Mouse (Mus musculus): ENCODE results near the gene Zfp775.

Zfp775 gene

DNA sequence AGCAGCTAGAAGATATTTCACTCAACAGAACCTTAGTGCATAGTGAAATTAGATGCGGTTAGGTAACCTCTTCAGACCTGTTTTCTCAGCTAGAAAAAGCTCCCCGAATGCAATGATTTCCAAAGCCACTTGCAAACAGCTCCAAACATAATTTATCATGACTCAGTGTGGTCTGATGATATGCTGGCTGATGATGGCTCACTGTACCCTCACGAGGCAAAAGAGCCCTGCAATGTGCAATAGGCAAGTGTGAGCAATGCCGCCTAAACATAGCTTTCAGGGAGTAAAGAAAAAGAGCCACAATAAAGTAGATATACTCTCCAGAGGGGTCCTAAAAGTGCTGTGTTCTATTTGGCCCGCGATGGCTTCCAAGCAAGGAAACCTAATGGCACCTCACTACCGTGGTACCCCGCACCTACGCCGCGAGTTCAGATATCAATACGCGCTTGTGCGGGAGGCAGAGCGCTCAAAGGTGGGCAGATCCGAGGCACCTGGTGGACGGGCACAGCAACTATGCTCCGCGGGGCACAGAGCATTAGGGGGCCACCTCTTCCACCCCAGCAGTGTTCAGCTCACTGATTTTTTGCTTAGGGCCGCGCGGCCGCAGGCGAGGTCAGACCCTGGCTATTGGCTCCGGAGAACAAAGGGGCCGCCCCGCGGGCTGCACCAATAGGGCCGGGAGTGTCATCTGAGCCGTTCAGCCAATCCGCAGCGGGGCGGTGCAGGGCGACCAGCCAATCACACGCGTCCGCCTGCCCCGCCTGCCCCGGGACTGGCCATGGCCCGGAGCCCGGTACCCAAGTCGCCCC, at the start of gene Zfp775:
Gene Zfp775, plus strand, starts transcription at position 793 of the 809 bp plus-strand sequence.
- DNase-seq (ENCODE audit: inconsistent age in 2 of 2, low spot score in 1 of 2) = peak; percentile 98 to 99

DNA sequence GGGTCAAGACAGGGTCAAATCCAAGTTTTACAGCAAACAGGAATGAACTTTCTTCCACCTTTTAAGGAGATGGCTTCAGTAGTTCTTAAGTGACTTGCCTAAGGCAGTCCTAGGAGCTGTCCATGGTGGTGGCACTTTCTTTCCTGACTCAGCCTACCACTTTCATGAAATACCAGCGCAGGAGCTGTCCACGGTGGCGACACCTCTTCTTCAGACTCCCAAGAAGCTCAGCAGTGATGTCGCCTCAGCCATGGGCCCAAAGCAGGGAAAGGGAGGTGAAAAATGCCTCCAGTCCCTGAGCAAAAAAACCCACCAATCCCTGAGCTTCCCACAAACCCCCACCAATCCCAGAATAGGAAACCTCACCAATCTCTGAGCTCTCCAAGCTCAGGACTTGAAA, 48.9 kb upstream of the Zfp775 start:
- DNase-seq (ENCODE audit: inconsistent age in 2 of 2, low spot score in 1 of 2) = peak; percentile 30 to 70

DNA sequence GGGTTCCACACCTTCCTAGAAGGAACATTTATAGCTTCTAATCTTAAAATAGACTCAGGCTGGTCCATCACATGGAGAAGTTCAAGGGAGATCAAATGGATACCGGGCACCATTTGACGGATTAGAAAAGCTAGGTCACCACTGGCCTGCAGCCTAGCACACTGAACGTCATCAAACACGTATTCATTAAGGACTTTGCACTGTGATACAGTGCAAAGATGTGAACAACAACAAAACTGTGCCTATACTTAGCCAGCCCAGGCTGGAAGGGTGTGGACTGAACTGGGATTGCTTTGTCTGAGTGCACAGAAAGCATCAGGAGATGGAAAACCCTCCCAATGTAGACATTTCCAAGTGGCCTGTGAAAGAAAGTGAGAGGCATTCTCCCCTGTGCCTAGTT, 48.0 kb upstream of the Zfp775 start:
- DNase-seq (ENCODE audit: inconsistent age in 2 of 2, low spot score in 1 of 2) = peak in 1 of 2 experiments; percentile 34

DNA sequence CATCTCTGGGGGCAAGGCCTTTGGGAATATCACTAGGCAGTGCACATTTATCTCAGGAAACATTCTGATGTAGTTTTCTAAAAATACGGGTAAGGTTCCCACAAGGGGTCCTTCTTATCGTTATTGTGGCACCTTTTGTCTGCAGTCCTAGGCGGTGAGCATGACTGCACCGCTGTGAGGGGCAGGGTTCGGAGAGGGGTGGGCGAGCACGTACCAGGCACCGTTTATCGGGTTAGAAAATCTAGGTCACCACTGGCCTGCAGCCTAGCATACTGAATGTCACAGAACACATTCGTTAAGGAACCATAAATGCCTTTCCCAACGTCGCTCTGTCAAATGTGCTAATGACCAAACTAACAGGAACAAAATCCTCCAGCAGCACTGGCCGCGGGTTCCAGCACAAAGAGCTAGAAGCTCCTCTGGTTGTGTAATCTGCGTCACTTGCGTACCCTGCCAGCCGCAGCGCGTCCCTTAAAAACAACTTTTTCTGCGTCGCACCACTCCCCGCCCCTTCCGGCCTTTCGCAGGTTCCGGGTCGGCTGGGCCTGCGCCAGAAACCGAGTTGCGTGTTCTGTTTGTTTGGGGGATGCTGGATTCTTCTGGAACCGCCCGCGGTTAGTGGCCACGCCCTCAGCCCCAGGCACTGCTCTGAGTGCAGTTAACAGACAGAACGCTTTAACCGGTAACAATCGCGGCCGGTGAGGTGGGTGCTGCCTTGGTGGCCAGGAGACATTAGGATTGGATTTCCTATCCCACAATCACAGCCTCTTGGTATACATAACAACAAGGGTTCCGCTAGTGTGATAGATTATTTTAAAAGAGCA, 47.4 kb upstream of the Zfp775 start, which contains the start of gene Lrrc61:
Gene Lrrc61, plus strand, starts transcription at position 517 of the 824 bp plus-strand sequence.
- DNase-seq (ENCODE audit: inconsistent age in 2 of 2, low spot score in 1 of 2) = peak; percentile 98 to 99

DNA sequence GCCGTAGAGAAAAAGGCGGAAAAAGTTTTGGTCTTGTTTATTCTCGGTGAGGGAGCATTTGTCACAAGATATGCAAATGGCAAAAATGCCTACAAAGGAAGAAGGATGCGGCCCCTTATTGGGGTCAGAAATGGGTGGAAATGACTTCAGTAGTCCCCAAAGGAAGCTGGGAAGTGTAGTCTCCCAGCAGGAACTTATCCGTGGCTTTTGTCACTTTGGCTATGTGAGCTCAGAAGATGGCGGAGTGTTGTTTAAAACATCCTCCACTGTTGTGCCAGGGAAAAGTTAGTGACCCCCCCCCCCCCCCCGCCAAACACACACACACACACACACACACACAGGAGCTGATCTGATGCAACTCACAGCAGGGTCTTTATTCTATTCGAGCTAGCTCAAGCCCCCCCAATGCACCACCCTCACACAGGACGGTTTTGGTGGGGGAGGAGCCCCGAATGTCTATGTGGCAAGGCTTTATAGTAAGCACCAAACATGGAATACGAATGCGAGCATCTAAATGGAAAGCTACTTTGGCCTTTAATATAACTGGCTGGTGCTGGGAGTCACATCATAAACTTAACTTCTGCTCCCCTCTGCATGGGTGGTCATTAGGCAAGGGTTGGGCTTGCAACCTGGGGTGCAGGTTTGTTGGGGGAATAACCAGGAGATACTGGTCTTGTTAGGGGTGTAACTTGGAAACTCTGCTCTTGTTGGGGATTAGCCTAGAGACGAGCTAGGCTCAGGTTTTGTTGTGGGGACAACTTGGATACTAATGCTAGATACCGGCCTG, 46.6 kb upstream of the Zfp775 start:
- peak; percentile 65 to 71 for DNase-seq (ENCODE audit: inconsistent age in 2 of 2, low spot score in 1 of 2)

DNA sequence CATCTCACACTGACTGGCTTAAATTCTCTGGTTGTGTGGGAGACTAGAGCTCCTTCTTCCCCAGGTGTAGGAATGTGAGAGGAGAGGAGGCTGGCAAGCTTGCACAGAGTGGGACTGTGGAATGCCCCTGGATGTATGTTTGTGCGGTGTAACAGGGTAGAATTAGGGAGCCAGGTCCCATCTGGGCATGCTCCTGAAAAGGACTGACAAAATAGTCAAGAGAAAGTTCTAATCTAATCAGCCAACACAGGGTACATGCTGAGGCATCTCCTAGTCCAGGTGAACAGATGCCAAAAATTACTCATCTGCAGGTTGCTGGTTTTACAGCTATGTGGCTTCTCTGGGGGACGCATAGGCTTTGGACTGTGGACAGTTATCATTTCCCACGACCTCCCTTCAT, 45.9 kb upstream of the Zfp775 start:
- peak; percentile 18 to 41 for DNase-seq (ENCODE audit: inconsistent age in 2 of 2, low spot score in 1 of 2)

DNA sequence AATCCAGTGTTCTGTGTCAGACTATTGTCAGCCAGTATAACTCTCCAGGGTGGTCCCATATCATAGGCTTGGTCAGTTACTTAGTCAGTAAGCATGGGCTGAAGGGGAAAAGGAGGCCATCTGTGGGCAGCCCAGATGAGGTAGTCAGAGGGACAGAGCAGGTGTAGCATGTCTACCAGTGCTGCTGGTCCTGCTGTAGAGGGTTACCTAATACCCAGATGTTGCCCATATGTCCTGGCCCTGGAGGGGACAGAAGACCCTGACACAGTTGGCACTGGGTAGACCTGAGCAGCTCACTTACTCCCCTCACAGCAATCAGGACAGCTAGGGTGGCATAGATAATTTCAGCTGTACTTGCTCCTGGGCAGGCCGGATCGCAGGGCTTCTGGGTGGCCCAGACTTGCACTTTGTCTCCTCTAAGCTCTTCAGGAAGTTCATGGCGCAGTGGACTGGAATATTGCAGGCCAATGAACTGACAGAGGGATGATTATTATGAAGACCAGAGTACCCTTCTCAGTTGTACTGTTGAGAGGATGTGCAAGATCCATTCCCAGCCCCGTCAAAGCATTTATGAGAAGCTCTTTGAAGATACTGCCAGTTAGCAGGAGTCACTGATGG, 36.1 kb upstream of the Zfp775 start:
- no peak for DNase-seq (ENCODE audit: inconsistent age in 2 of 2, low spot score in 1 of 2)

DNA sequence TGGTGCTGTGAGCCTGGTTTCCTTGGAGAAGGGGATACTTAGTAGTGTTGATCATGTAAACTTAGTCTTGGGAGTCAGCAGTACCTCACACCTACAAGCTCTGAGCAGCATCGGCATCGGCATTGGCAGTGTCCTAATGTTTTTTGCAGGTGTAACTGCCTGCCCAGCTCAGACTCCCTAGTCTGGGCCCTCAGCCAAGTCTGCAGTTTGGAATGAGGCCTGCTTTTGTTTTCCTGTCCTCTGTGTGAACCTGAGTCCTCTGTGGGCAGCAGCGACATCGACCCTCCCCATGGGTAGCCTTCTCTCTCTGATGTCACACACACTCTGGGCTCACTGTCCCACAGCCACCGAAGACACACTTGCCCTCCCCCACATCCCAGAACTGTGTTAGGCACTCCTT, 35.6 kb upstream of the Zfp775 start:
- DNase-seq (ENCODE audit: inconsistent age in 2 of 2, low spot score in 1 of 2) = peak; percentile 58 to 77

DNA sequence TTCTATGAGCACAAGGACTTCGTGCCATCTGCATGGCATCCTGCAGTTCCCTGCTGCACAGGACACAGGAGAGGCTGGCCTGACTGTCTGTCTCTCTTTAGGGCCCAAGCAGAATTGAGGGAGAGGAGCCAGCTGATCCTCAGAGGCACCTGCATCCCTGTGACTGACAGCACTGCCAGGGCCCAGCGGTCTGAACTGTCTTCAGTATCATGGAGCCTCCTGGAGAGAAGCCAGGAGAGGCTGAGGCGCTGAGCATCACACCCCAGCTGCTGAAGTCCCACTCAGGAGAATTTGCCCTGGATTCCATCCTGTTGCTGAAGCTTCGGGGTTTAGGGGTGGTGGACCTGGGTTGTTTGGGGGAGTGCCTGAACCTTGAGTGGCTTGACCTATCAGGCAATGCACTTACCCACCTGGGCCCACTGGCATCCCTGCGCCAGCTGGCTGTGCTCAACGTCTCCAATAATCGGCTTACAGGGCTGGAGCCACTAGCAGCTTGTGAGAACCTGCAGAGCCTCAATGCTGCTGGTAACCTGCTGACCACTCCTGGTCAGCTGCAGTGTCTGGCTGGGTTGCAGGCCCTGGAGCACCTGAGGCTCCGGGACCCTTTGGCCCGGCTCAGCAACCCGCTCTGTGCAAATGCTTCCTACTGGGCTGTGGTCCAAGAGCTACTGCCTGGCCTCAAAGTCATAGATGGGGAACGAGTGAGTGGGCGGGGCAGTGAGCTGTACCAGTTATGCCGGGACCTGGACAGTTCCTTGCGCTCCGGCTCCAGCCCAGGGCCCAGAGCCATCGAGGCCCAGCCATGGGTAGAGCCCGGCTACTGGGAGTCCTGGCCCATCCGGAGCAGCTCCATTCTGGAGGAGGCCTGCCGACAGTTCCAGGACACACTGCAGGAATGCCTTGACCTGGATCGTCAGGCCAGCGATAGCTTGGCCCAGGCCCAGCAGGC, 33.6 kb upstream of the Zfp775 start:
- peak; percentile 76 to 89 for DNase-seq (ENCODE audit: inconsistent age in 2 of 2, low spot score in 1 of 2)

DNA sequence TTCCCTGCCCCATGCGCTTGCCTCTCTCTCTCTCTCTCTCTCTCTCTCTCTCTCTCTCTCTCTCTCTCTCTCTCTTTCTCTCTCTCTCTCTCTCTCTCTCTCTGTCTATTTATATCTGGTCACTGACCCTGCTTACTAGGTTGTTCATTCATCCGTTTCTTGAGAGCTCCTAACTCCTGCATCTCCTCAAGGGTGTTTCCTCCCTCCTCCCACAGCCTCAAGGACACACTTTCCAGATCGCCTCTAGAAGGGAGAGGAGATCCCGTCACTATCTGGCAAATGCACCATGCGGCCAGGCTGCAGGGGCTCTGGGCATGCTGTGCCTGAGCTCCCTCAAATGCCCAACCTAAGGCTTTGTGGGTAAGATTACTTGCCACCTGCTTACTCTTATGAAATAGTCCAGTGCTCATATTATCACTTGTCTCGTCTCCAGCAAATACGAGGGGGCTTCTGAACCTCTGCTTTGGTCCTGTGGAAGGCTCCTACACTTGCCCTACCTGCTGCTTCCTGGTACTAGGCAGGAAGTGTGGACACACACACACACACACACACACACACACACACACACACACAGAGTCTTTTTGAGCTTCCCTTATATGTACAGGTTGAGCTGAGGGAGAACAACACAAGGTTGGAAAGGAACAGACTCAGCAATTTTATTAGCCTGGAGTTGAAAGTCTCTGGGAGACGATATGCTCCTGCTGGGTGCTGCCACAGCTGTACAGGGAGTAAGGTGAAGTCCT, 32.6 kb upstream of the Zfp775 start:
- peak in 1 of 2 experiments; percentile 63 for DNase-seq (ENCODE audit: inconsistent age in 2 of 2, low spot score in 1 of 2)

DNA sequence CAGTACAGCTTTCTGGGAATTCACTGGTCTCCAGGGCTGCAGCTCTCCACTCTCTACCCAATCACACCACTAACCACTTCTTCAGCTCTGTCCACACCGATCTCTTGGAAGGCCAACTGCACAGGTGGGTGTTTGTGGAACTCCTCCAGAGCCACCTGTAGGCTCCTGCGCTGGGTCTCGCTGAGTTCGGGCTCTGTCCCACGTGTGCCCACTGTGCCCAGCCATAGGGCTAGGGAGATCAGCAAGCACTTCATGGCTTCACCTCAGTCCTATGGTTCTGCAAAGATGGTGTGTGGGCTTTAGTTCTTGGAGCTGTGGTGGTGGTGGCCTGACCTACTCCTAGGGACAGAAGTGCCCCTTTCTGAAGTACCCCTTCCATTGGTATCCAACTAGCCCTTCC, 29.8 kb upstream of the Zfp775 start:
- no peak for DNase-seq (ENCODE audit: inconsistent age in 2 of 2, low spot score in 1 of 2)

DNA sequence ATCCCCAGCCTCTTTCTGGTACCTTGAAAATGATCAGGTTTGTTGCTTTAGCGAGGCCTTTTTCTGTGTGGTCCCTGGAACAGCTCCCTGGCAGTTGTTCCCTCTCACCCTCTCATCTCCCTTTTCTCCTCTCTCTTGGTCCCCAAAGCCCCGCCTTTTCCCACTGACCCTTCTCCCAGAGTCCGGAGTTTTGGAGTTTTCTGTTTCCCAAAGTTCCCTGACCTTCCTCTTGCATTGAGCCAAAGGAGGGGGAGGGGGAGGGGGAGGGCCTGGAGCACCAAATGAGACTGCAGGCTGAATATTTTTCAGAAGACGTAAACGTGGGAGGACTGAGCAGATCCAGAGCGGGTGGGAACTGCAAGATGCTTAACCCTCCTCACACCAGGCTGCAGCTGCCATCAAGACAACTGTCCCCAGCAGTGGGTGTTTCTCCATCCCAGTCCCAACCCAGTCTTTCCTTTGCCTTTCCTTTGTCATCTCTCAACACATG, 29.2 kb upstream of the Zfp775 start, which contains the start of gene Rarres2:
Gene Rarres2, minus strand, starts transcription at position 218 of the 490 bp plus-strand sequence.
- peak in 1 of 2 experiments; percentile 52 for DNase-seq (ENCODE audit: inconsistent age in 2 of 2, low spot score in 1 of 2)

DNA sequence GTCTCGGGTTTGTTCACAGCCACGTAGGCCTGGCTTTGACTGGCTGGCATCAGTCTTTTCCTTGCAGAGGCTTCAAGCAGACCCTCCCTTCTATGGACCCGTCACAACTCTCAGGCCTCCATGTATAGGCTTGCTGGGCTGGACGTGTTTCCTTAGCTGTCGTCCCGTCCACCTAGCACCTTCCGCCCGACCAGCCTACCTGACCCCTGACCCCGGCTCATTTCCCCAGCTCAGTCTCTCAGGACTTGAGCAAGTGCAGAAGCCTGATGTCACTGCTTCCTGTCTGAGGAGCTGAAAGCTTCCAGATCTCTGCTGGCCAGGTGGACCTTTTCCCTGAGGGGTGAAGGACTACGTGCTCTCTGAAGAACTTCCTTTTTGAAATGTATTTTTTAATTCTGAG, 28.6 kb upstream of the Zfp775 start:
- DNase-seq (ENCODE audit: inconsistent age in 2 of 2, low spot score in 1 of 2) = peak in 1 of 2 experiments; percentile 62

DNA sequence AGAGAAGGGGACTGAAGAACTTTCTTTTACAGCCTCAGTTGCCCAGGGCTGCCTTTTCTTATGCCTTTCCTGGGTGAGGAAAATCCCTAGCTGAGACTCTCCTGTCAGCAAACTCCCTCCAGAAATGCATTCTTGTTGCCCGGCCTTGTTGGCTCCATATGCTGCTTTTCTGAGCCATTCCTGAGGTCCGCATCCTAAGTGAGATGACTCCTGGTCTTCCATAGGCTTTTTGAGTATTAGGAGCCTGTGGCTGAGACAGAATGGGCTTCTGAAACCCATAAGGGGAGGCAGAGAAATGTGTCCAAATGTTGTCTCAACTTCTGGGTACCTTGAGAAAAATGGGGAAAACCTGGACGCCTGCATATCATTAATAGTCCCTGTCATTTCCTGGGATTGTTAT, 27.9 kb upstream of the Zfp775 start:
- no peak for DNase-seq (ENCODE audit: inconsistent age in 2 of 2, low spot score in 1 of 2)

DNA sequence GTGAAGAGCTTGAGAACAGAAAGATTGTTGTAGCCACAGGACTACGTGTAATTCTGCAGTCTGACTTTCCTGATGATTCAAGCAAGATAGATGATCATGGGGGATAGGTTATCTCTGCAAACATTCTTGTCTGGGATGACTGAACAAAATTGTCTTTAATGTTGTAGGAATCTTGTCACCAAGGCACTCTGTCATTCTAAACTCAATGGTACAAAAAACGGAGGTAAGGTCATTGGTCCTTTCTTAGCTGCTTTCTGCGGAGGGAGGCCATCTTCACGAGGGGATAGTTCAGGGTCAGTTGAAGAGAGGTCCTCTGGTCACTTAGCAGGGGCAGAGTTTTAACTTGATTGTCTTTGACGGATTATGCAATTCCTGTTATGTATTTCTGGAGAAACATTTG, 23.1 kb upstream of the Zfp775 start:
- DNase-seq (ENCODE audit: inconsistent age in 2 of 2, low spot score in 1 of 2) = peak; percentile 34 to 82

DNA sequence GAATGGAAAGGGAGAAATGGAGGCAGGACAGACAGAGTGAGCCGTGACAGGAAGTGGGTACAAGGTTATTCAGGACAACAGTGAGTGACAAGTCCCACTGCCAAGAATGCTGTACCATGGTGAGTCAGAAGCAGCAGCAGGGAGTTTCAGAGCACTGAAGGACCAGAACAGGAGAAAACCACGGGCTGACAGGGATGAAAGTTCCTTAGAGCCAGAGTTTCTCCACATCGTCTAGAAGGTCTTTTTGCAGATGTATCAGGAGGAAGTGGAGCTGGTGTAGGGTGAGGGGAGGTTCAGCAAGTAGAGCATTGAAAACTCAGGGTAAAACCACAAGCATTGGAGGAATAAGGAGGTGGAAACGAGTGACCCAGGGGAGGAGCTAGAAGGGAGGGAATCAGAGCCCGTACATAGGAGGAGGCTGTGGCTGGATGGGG, 22.6 kb upstream of the Zfp775 start:
- peak; percentile 66 to 85 for DNase-seq (ENCODE audit: inconsistent age in 2 of 2, low spot score in 1 of 2)

DNA sequence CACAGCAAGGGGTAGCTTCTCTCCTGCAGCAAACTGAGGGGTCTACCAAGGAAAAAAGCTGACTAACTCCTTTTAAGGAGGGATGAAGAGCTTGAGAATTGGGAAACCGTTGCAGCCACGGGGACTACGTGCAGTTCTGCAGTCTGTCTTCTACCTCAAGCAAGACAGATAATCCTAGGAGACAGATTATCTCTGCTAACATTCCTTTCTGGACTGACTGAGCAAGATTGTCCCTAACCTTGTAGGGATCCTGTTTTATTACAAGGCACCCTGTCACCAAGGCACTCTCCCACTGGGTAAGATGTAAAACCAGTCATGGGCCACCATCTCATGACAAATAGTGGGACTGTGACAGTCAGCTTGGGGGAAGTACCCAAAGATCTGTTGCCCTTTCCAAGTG, 20.6 kb upstream of the Zfp775 start:
- no peak for DNase-seq (ENCODE audit: inconsistent age in 2 of 2, low spot score in 1 of 2)

DNA sequence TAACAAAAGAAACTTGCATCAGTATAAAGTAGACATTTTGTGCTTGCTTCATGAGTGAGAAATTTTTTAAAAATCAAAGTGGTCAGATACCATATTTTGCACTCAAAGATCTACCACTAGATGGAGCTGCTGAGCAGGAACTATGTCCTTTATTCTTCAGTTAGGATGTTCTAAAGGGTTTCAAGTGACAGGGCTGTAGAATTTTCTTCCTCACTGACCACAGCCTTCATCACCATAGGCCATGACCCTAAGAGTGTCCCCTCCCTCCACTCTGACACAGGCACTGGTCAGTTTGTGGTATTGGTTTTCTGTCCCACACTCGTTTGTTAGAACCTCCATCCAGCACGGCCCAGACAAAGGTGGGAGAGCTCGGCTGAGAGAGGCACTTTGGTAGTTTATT, 19.8 kb upstream of the Zfp775 start:
- DNase-seq (ENCODE audit: inconsistent age in 2 of 2, low spot score in 1 of 2) = peak in 1 of 2 experiments; percentile 87

Measured in adrenal gland, adult (tissue).